Mouse (Mus musculus): ENCODE data around the gene Klhl7. TPM values are rescaled to one million over a fixed set of nuclear protein-coding genes. Genes with fewer than 3 reads are reported as not detected.
A peak's percentile ranks its signal among the peaks of the same experiment; 100 is the strongest.
"Not testable (repeated sequence)": the region's sequence is repeated elsewhere in the genome, so short reads cannot be mapped to it uniquely, and the experiment has no call there.

Klhl7 gene
- total and polyA plus RNA-seq, 2 experiments from 2014 or later = 101 to 106 TPM

GRCm38 (mm10) chr5:24095393-24095792 lies 5.0 kb upstream of the Klhl7 start:
- ATAC-seq = no peak
- TF ChIP-seq CTCF (IDR thresholded peaks at IDR 0.05; ENCODE audit: low read depth) = no peak
- WGBS = 83% methylated on average over 6 of the region's 6 CpGs
- Histone ChIP-seq H3K4me1 (ENCODE audit: insufficient read depth, low read length) (no peaks in the 10 kb centered on the region), H3K9ac (replicated peaks; ENCODE audit: low read length) (no peak overlapping the region), H3K4me2 (ENCODE audit: low read depth, low read length) (no peak overlapping the region), H3K36me3 (ENCODE audit: insufficient read depth, low read length) (no peaks in the 10 kb centered on the region), H3K27me3 (ENCODE audit: insufficient read depth, low read length) (no peaks in the 10 kb centered on the region), H3K27ac (no peak overlapping the region), H3K4me3 (ENCODE audit: low read length) (no peak overlapping the region), H3K9me3 (ENCODE audit: low read length) (no peaks in the 10 kb centered on the region)
- DNase-seq (ENCODE audit: low spot score) = no peak

GRCm38 (mm10) chr5:24095881-24096280 lies 4.5 kb upstream of the Klhl7 start:
- Histone ChIP-seq H3K36me3 (ENCODE audit: insufficient read depth, low read length) (no peaks in the 10 kb centered on the region), H3K4me3 (ENCODE audit: low read length) (no peak overlapping the region), H3K9me3 (ENCODE audit: low read length) (no peaks in the 10 kb centered on the region), H3K27ac (no peak overlapping the region), H3K9ac (replicated peaks; ENCODE audit: low read length) (no peak overlapping the region), H3K4me1 (ENCODE audit: insufficient read depth, low read length) (no peaks in the 10 kb centered on the region), H3K27me3 (ENCODE audit: insufficient read depth, low read length) (no peaks in the 10 kb centered on the region), H3K4me2 (ENCODE audit: low read depth, low read length) (no peak overlapping the region)
- no peak for DNase-seq (ENCODE audit: low spot score)
- WGBS = 82% methylated on average over 5 of the region's 5 CpGs
- no peak for ATAC-seq
- no peak for TF ChIP-seq CTCF (IDR thresholded peaks at IDR 0.05; ENCODE audit: low read depth)

GRCm38 (mm10) chr5:24100810-24101311 lies 456 bp downstream of the Klhl7 start:
- Histone ChIP-seq H3K36me3 (ENCODE audit: insufficient read depth, low read length) (no peaks in the 10 kb centered on the region), H3K9me3 (ENCODE audit: low read length) (no peaks in the 10 kb centered on the region), H3K4me3 (ENCODE audit: low read length) (peak overlapping the region; percentile 74), H3K4me1 (ENCODE audit: insufficient read depth, low read length) (no peaks in the 10 kb centered on the region), H3K9ac (replicated peaks; ENCODE audit: low read length) (peak overlapping the region; percentile 80), H3K4me2 (ENCODE audit: low read depth, low read length) (peak overlapping the region; percentile 68), H3K27ac (peak overlapping the region; percentile 94), H3K27me3 (ENCODE audit: insufficient read depth, low read length) (no peaks in the 10 kb centered on the region)
- TF ChIP-seq CTCF (IDR thresholded peaks at IDR 0.05; ENCODE audit: low read depth) = no peak
- peak; percentile 89 for ATAC-seq
- WGBS = 1% methylated on average over 36 of the region's 46 CpGs
- peak; percentile 80 for DNase-seq (ENCODE audit: low spot score)

- peak; percentile 75 for DNase-seq (ENCODE audit: low spot score)
- TF ChIP-seq CTCF (IDR thresholded peaks at IDR 0.05; ENCODE audit: low read depth) = peak; percentile 47
- under 1% methylated on average over 8 of the region's 8 CpGs for WGBS
- H3K27me3 ChIP-seq (ENCODE audit: insufficient read depth, low read length) = no peaks in the 10 kb centered on the region
- H3K4me1 ChIP-seq (ENCODE audit: insufficient read depth, low read length) = no peaks in the 10 kb centered on the region
- no peaks in the 10 kb centered on the region for H3K36me3 ChIP-seq (ENCODE audit: insufficient read depth, low read length)
- peak; percentile 30; the same call in 1 of the 2 replicates for ATAC-seq
- peak overlapping the region; percentile 94 for H3K27ac ChIP-seq
- peak overlapping the region; percentile 74 for H3K4me3 ChIP-seq (ENCODE audit: low read length)
- H3K4me2 ChIP-seq (ENCODE audit: low read depth, low read length) = peak overlapping the region; percentile 68
- H3K9ac ChIP-seq (replicated peaks; ENCODE audit: low read length) = peak overlapping the region; percentile 80
- H3K9me3 ChIP-seq (ENCODE audit: low read length) = no peaks in the 10 kb centered on the region
These were observed 1.2 kb downstream of the Klhl7 start for GRCm38 (mm10) chr5:24101446-24102140.

- H3K4me1 ChIP-seq (ENCODE audit: insufficient read depth, low read length); H3K36me3 ChIP-seq (ENCODE audit: insufficient read depth, low read length); H3K9me3 ChIP-seq (ENCODE audit: low read length); DNase-seq (ENCODE audit: low spot score); H3K27me3 ChIP-seq (ENCODE audit: insufficient read depth, low read length); H3K4me3 ChIP-seq (ENCODE audit: low read length); ATAC-seq; H3K27ac ChIP-seq; H3K9ac ChIP-seq (replicated peaks; ENCODE audit: low read length): not testable (repeated sequence)
- TF ChIP-seq CTCF (IDR thresholded peaks at IDR 0.05; ENCODE audit: low read depth) = 0 out of 2 replicates have a peak, but pooled peaks have one; percentile 18
- peak overlapping the region; percentile 68 for H3K4me2 ChIP-seq (ENCODE audit: low read depth, low read length)
- WGBS = 60% methylated on average over 2 of the region's 2 CpGs
These were observed 2.8 kb downstream of the Klhl7 start for GRCm38 (mm10) chr5:24103235-24103634.

GRCm38 (mm10) chr5:24103841-24104240 lies 3.4 kb downstream of the Klhl7 start:
- H3K4me3 ChIP-seq (ENCODE audit: low read length) = no peak overlapping the region
- no peak overlapping the region for H3K27ac ChIP-seq
- H3K36me3 ChIP-seq (ENCODE audit: insufficient read depth, low read length) = no peaks in the 10 kb centered on the region
- no peak for TF ChIP-seq CTCF (IDR thresholded peaks at IDR 0.05; ENCODE audit: low read depth)
- no peak overlapping the region for H3K9ac ChIP-seq (replicated peaks; ENCODE audit: low read length)
- no peaks in the 10 kb centered on the region for H3K9me3 ChIP-seq (ENCODE audit: low read length)
- no peak for ATAC-seq
- 53% methylated on average over 2 of the region's 2 CpGs for WGBS
- H3K4me2 ChIP-seq (ENCODE audit: low read depth, low read length) = no peak overlapping the region
- H3K27me3 ChIP-seq (ENCODE audit: insufficient read depth, low read length) = no peaks in the 10 kb centered on the region
- H3K4me1 ChIP-seq (ENCODE audit: insufficient read depth, low read length) = no peaks in the 10 kb centered on the region
- no peak for DNase-seq (ENCODE audit: low spot score)

Measured in hindbrain, postnatal 0 days (tissue).